Mouse (Mus musculus) limb, embryonic 14.5 days (tissue): ENCODE data around the gene Slc9a3r1. TPM values are rescaled to one million over a fixed set of nuclear protein-coding genes. Genes with fewer than 3 reads are reported as not detected.

Experiments
- ATAC-seq: fragments of 200-750 bp; cut with Nextera tagmentation; 2 replicates; pipeline ENCODE4 v1.8.0; 2017; ENCODE audit warnings: low read depth, moderate number of reproducible peaks, moderate TSS enrichment; ENCODE audit not compliant: low FRiP score
- DNase-seq: peaks from one replicate; pipeline ENCODE4 v3.0.0-alpha.2; 2015; ENCODE audit warnings: low spot score
- H3K27ac ChIP-seq: fragments of 300-500 bp; sonication (generic); replicated peaks from 2 replicates; pipeline ENCODE4 v1.5.1; 2014; ENCODE audit warnings: low read depth, mild to moderate bottlenecking, low read length, moderate library complexity, mixed read lengths
- H3K27me3 ChIP-seq: fragments of 300-500 bp; sonication (generic); 2 replicates; pipeline ENCODE4 v1.6.1; 2014; ENCODE audit warnings: low read length, mixed read lengths; ENCODE audit not compliant: control insufficient read depth, insufficient read depth
- H3K36me3 ChIP-seq: fragments of 300-500 bp; sonication (generic); 2 replicates; pipeline ENCODE4 v1.6.1; 2014; ENCODE audit warnings: mild to moderate bottlenecking, low read length, moderate library complexity, mixed read lengths; ENCODE audit not compliant: control insufficient read depth, insufficient read depth
- H3K4me1 ChIP-seq: fragments of 300-500 bp; sonication (generic); 2 replicates; pipeline ENCODE4 v1.6.1; 2014; ENCODE audit warnings: antibody characterized with exemption, low read length, mixed read lengths; ENCODE audit not compliant: control insufficient read depth, insufficient read depth
- H3K4me2 ChIP-seq: fragments of 300-500 bp; sonication (generic); replicated peaks from 2 replicates; pipeline ENCODE4 v1.6.1; 2014; ENCODE audit warnings: low read depth, mild to moderate bottlenecking, low read length, moderate library complexity; ENCODE audit not compliant: severe bottlenecking
- H3K4me3 ChIP-seq: fragments of 300-500 bp; sonication (generic); replicated peaks from 2 replicates; pipeline ENCODE4 v1.5.1; 2014; ENCODE audit warnings: low read length
- H3K9ac ChIP-seq: fragments of 300-500 bp; sonication (generic); 2 replicates; pipeline ENCODE4 v1.6.1; 2014; ENCODE audit warnings: mild to moderate bottlenecking, low read depth, low read length, moderate library complexity; ENCODE audit not compliant: severe bottlenecking
- H3K9me3 ChIP-seq: fragments of 300-500 bp; sonication (generic); 2 replicates; pipeline ENCODE4 v1.6.1; 2016; ENCODE audit warnings: low read length; ENCODE audit not compliant: control insufficient read depth
- POLR2A ChIP-seq: fragments of 200-500 bp; IDR thresholded peaks from 2 replicates; pipeline ENCODE4 v1.8.0; 2012; ENCODE audit warnings: inconsistent platforms, mild to moderate bottlenecking, moderate library complexity, borderline replicate concordance; ENCODE audit not compliant: insufficient read depth, insufficient read length; ENCODE audit errors: extremely low read depth
- WGBS: fragments of 180-500 bp; shearing (Covaris S2); extraction: QIAGEN DNeasy Blood & Tissue Kit; methylation state at CpG from one replicate; pipeline ENCODE4 v1.1.7; 2014; 5-methylcytosine and 5-hydroxymethylcytosine counted together
- polyA plus RNA-seq, 2 experiments: library from polyadenylated mRNA; depleted of rRNA in 1 of 2; stranded (reverse) in 1 of 2; unstranded in 1 of 2; fragments of >200 nt; fragmentation: Nextera tagmentation in 1 of 2; extraction: Ambion mirVana in 1 of 2; gene quantifications; 2 replicates each; pipeline versions ENCODE4 v1.2.1 to v1.2.3; 2012 to 2014

Gene Slc9a3r1
- polyA plus RNA-seq, 2 experiments, result 22.0 to 29.9 TPM

- Histone ChIP-seq H3K36me3 (no peaks in the 10 kb centered on the region; the same call in 1 of the 2 replicates), H3K4me2 (no peak overlapping the region), H3K27me3 (no peaks in the 10 kb centered on the region), H3K4me1 (peaks cover 9% of the 10 kb centered on the region), H3K9ac (no peak overlapping the region), H3K27ac (no peak overlapping the region), H3K9me3 (no peaks in the 10 kb centered on the region), H3K4me3 (no peak overlapping the region)
- 30% methylated on average over 5 of the region's 5 CpGs for WGBS
- DNase-seq, result no peak
- no peak for TF ChIP-seq POLR2A
- ATAC-seq, result no peak
Observed at GRCm38 (mm10) chr11:115222570-115222969, 59.4 kb downstream of the Slc9a3r1 start.

GRCm38 (mm10) chr11:115223451-115223850 lies 60.3 kb downstream of the Slc9a3r1 start:
- peaks cover 9% of the 10 kb centered on the region for H3K4me1 ChIP-seq

GRCm38 (mm10) chr11:115223877-115224276 lies 60.7 kb downstream of the Slc9a3r1 start:
- H3K4me1 ChIP-seq, result peaks cover 9% of the 10 kb centered on the region
- H3K27ac ChIP-seq, result no peak overlapping the region

More at GRCm38 (mm10) chr11:115223451-115223850, 60.3 kb downstream of the Slc9a3r1 start:
- H3K27ac ChIP-seq, result no peak overlapping the region
- H3K9me3 ChIP-seq, result no peaks in the 10 kb centered on the region
- WGBS, result 54% methylated on average over 11 of the region's 11 CpGs
- H3K4me2 ChIP-seq, result no peak overlapping the region
- no peaks in the 10 kb centered on the region for H3K27me3 ChIP-seq
- no peaks in the 10 kb centered on the region; the same call in 1 of the 2 replicates for H3K36me3 ChIP-seq
- DNase-seq (no peak), ATAC-seq (no peak)
- H3K9ac ChIP-seq, result no peak overlapping the region
- H3K4me3 ChIP-seq, result no peak overlapping the region
- TF ChIP-seq POLR2A, result no peak

GRCm38 (mm10) chr11:115224889-115225288 lies 61.7 kb downstream of the Slc9a3r1 start:
- WGBS, result 46% methylated on average over 8 of the region's 8 CpGs
- no peak overlapping the region for H3K4me2 ChIP-seq
- TF ChIP-seq POLR2A, result no peak
- ATAC-seq (no peak), DNase-seq (no peak)
- H3K4me3 ChIP-seq, result no peak overlapping the region
- H3K4me1 ChIP-seq, result peaks cover 9% of the 10 kb centered on the region
- H3K27me3 ChIP-seq, result no peaks in the 10 kb centered on the region
- H3K36me3 ChIP-seq, result no peaks in the 10 kb centered on the region; the same call in 1 of the 2 replicates
- H3K9me3 ChIP-seq, result no peaks in the 10 kb centered on the region
- H3K9ac ChIP-seq, result no peak overlapping the region
- no peak overlapping the region for H3K27ac ChIP-seq

More at GRCm38 (mm10) chr11:115223877-115224276, 60.7 kb downstream of the Slc9a3r1 start:
- no peaks in the 10 kb centered on the region for H3K27me3 ChIP-seq
- no peak for TF ChIP-seq POLR2A
- H3K4me3 ChIP-seq, result no peak overlapping the region
- DNase-seq (no peak), ATAC-seq (no peak)
- 71% methylated on average over 6 of the region's 6 CpGs for WGBS
- H3K9me3 ChIP-seq, result no peaks in the 10 kb centered on the region
- no peak overlapping the region for H3K4me2 ChIP-seq
- no peak overlapping the region for H3K9ac ChIP-seq
- H3K36me3 ChIP-seq, result no peaks in the 10 kb centered on the region; the same call in 1 of the 2 replicates

GRCm38 (mm10) chr11:115225301-115225700 lies 62.2 kb downstream of the Slc9a3r1 start:
- 83% methylated on average over 6 of the region's 6 CpGs for WGBS
- Histone ChIP-seq H3K4me1 (peaks cover 9% of the 10 kb centered on the region), H3K27ac (no peak overlapping the region), H3K9me3 (no peaks in the 10 kb centered on the region), H3K4me3 (no peak overlapping the region), H3K9ac (no peak overlapping the region), H3K27me3 (no peaks in the 10 kb centered on the region), H3K4me2 (no peak overlapping the region), H3K36me3 (no peaks in the 10 kb centered on the region; the same call in 1 of the 2 replicates)
- DNase-seq, result no peak
- TF ChIP-seq POLR2A, result no peak
- ATAC-seq, result no peak

- TF ChIP-seq POLR2A, result no peak
- H3K4me3 ChIP-seq, result no peak overlapping the region
- DNase-seq, result no peak
- no peak overlapping the region for H3K9ac ChIP-seq
- WGBS, result 49% methylated on average over 14 of the region's 14 CpGs
- no peaks in the 10 kb centered on the region for H3K9me3 ChIP-seq
- no peaks in the 10 kb centered on the region for H3K36me3 ChIP-seq
- H3K4me2 ChIP-seq, result no peak overlapping the region
- H3K27me3 ChIP-seq, result no peaks in the 10 kb centered on the region
- H3K4me1 ChIP-seq, result peaks cover 9% of the 10 kb centered on the region
- no peak overlapping the region for H3K27ac ChIP-seq
- ATAC-seq, result no peak
Observed at GRCm38 (mm10) chr11:115226811-115227491, 63.8 kb downstream of the Slc9a3r1 start.
